ENCODE assay signal across 8 mouse cellular contexts in genomic region chr17:27554062-27554960, GRCm38 (mm10). TPM values are rescaled to one million over a fixed set of nuclear protein-coding genes. Genes with fewer than 3 reads are reported as not detected.
DNase-seq lines count a peak whose midpoint lies in the region; ATAC-seq and TF ChIP-seq lines count a peak whose summit lies in the region.

No protein-coding gene starts in this region.

- H3K79me2 ChIP-seq in liver, adult 2 months (ENCODE audit: control insufficient read depth, insufficient read depth, low read length): 0 out of 2 replicates have a peak, but pooled peaks cover 6% of the 10 kb centered on the region

- H3K36me3 ChIP-seq in liver, adult 2 months (ENCODE audit: control insufficient read depth, insufficient read depth, low read length): no peaks in the 10 kb centered on the region
- H3K36me3 ChIP-seq in embryonic facial prominence, embryonic 11.5 days (replicated peaks; ENCODE audit: control insufficient read depth, insufficient read depth, low read depth, low read length): no peaks in the 10 kb centered on the region
- no peaks in the 10 kb centered on the region for H3K36me3 ChIP-seq in intestine, embryonic 16.5 days (ENCODE audit: control insufficient read depth, insufficient read depth, low read length)
- H3K36me3 ChIP-seq in neural tube, embryonic 11.5 days (ENCODE audit: control insufficient read depth, insufficient read depth, low read length): no peaks in the 10 kb centered on the region

- TF ChIP-seq POLR2A in liver, adult 2 months (IDR thresholded peaks at IDR 0.05; ENCODE audit: extremely low read depth, insufficient read depth, low read length): no peak

- H3K9me3 ChIP-seq in embryonic facial prominence, embryonic 11.5 days (replicated peaks; ENCODE audit: control insufficient read depth, low read length): no peaks in the 10 kb centered on the region
- no peaks in the 10 kb centered on the region for H3K9me3 ChIP-seq in intestine, embryonic 16.5 days (ENCODE audit: control insufficient read depth, low read length)
- H3K9me3 ChIP-seq in neural tube, embryonic 11.5 days (ENCODE audit: control insufficient read depth, low read length): no peaks in the 10 kb centered on the region

- DNase-seq in liver, adult 2 months (ENCODE audit: extremely low read depth, low read depth, low spot score): peak; percentile 24
- no peak for DNase-seq in liver
- peak; percentile 53 for DNase-seq in embryonic facial prominence, embryonic 11.5 days (ENCODE audit: low spot score)
- no peak for DNase-seq in neural tube, embryonic 11.5 days (ENCODE audit: low spot score)
- no peak for DNase-seq in adrenal gland, postnatal 14 days
- DNase-seq in right cerebral cortex, postnatal 36 days (ENCODE audit: low spot score in 2 of 2): no peak
- no peak for DNase-seq in ovary, adult 18-20 months (ENCODE audit: low spot score)

- no peak overlapping the region for H3K4me3 ChIP-seq in liver, adult 2 months (ENCODE audit: insufficient read depth, low read depth, low read length)
- H3K4me3 ChIP-seq in embryonic facial prominence, embryonic 11.5 days (ENCODE audit: low read depth, low read length): peak overlapping the region; percentile 75
- peak overlapping the region; percentile 83 for H3K4me3 ChIP-seq in intestine, embryonic 16.5 days (ENCODE audit: low read length)
- H3K4me3 ChIP-seq in neural tube, embryonic 11.5 days (ENCODE audit: low read depth, low read length): peak overlapping the region; percentile 97

- H3K27me3 ChIP-seq in liver, adult 2 months (ENCODE audit: control insufficient read depth, insufficient read depth, low read length): no peaks in the 10 kb centered on the region
- H3K27me3 ChIP-seq in embryonic facial prominence, embryonic 11.5 days (ENCODE audit: control insufficient read depth, insufficient read depth, low read length): no peaks in the 10 kb centered on the region
- H3K27me3 ChIP-seq in intestine, embryonic 16.5 days (replicated peaks; ENCODE audit: control insufficient read depth, insufficient read depth, low read length): no peaks in the 10 kb centered on the region
- no peaks in the 10 kb centered on the region for H3K27me3 ChIP-seq in neural tube, embryonic 11.5 days (ENCODE audit: control insufficient read depth, insufficient read depth, low read length)

- peaks cover 5% of the 10 kb centered on the region for H3K4me1 ChIP-seq in liver, adult 2 months (ENCODE audit: control insufficient read depth, insufficient read depth, low read length)
- peaks cover 2% of the 10 kb centered on the region; the same call in 1 of the 2 replicates for H3K4me1 ChIP-seq in embryonic facial prominence, embryonic 11.5 days (ENCODE audit: control insufficient read depth, insufficient read depth, low read length)
- H3K4me1 ChIP-seq in intestine, embryonic 16.5 days (ENCODE audit: control insufficient read depth, insufficient read depth, low read length): peaks cover 26% of the 10 kb centered on the region
- H3K4me1 ChIP-seq in neural tube, embryonic 11.5 days (ENCODE audit: control insufficient read depth, insufficient read depth, low read length): peaks cover 28% of the 10 kb centered on the region

- ATAC-seq in embryonic facial prominence, embryonic 11.5 days (replicated peaks; ENCODE audit: insufficient number of reproducible peaks, low FRiP score, low TSS enrichment, low read depth): no peak
- ATAC-seq in intestine, embryonic 16.5 days: no peak
- no peak for ATAC-seq in neural tube, embryonic 11.5 days (ENCODE audit: insufficient read depth, low FRiP score, low TSS enrichment)

- peak overlapping the region; percentile 86 for H3K4me2 ChIP-seq in embryonic facial prominence, embryonic 11.5 days (ENCODE audit: low read depth, low read length)
- peak overlapping the region; percentile 90 for H3K4me2 ChIP-seq in intestine, embryonic 16.5 days (ENCODE audit: low read depth, low read length)
- peak overlapping the region; percentile 91 for H3K4me2 ChIP-seq in neural tube, embryonic 11.5 days (ENCODE audit: low read depth)

- no peak for TF ChIP-seq CTCF in liver, adult 2 months (IDR thresholded peaks at IDR 0.05; ENCODE audit: low read depth, low read length)

- H3K9ac ChIP-seq in liver, adult 2 months (ENCODE audit: low read depth, low read length): no peak overlapping the region
- H3K9ac ChIP-seq in embryonic facial prominence, embryonic 11.5 days (replicated peaks; ENCODE audit: low read length): peak overlapping the region; percentile 96
- peak overlapping the region; percentile 92 for H3K9ac ChIP-seq in intestine, embryonic 16.5 days (ENCODE audit: low read depth, low read length)
- H3K9ac ChIP-seq in neural tube, embryonic 11.5 days (ENCODE audit: low read length): peak overlapping the region; percentile 93

- no peak overlapping the region for H3K27ac ChIP-seq in liver, adult 2 months (replicated peaks; ENCODE audit: insufficient read depth, low read depth, low read length)
- H3K27ac ChIP-seq in embryonic facial prominence, embryonic 11.5 days (replicated peaks; ENCODE audit: low read depth, low read length): peak overlapping the region; percentile 99
- H3K27ac ChIP-seq in intestine, embryonic 16.5 days (ENCODE audit: low read length): peak overlapping the region; percentile 96
- H3K27ac ChIP-seq in neural tube, embryonic 11.5 days (ENCODE audit: low read depth, low read length): peak overlapping the region; percentile 97

- WGBS in liver, adult 2 months: 85% methylated on average over 20 of the region's 20 CpGs
- WGBS in embryonic facial prominence, embryonic 11.5 days: 36% methylated on average over 20 of the region's 20 CpGs
- 53% methylated on average over 20 of the region's 20 CpGs for WGBS in intestine, embryonic 16.5 days
- 38% methylated on average over 20 of the region's 20 CpGs for WGBS in neural tube, embryonic 11.5 days

RNA-seq across cellular contexts. Expression of gene Hmga1, which starts 2.0 kb away (rescaled TPM):
- 5.7 and 8.1 TPM in 2 replicates for total RNA-seq in liver, adult 2 months (2014; rRNA removed)
- polyA plus RNA-seq in liver, adult 2 months (2012; rRNA removed): 16.5 and 21.4 TPM in 2 replicates
- polyA plus RNA-seq in embryonic facial prominence, embryonic 11.5 days (2014; fragmentation: Nextera tagmentation; extraction: Ambion mirVana): 415 and 428 TPM in 2 replicates
- polyA plus RNA-seq in intestine, embryonic 16.5 days (2015; fragmentation: Nextera tagmentation; extraction: Ambion mirVana): 286 and 319 TPM in 2 replicates
- polyA plus RNA-seq in neural tube, embryonic 11.5 days (2014; fragmentation: Nextera tagmentation; extraction: Ambion mirVana): 425 and 456 TPM in 2 replicates
- total RNA-seq in adrenal gland, postnatal 14 days (2021): 17.4 and 27.0 TPM in 2 replicates

RNA-seq across cellular contexts. Expression of gene AI413582, which starts 11.2 kb away (rescaled TPM):
- total RNA-seq in liver, adult 2 months (2014; rRNA removed): 4.5 and 4.9 TPM in 2 replicates
- polyA plus RNA-seq in liver, adult 2 months (2012; rRNA removed): 11.3 and 12.9 TPM in 2 replicates
- polyA plus RNA-seq in embryonic facial prominence, embryonic 11.5 days (2014; fragmentation: Nextera tagmentation; extraction: Ambion mirVana): 13.3 and 16.7 TPM in 2 replicates
- polyA plus RNA-seq in intestine, embryonic 16.5 days (2015; fragmentation: Nextera tagmentation; extraction: Ambion mirVana): 39.7 and 46.7 TPM in 2 replicates
- polyA plus RNA-seq in neural tube, embryonic 11.5 days (2014; fragmentation: Nextera tagmentation; extraction: Ambion mirVana): 19.3 and 24.4 TPM in 2 replicates
- 10.9 and 19.7 TPM in 2 replicates for total RNA-seq in adrenal gland, postnatal 14 days (2021)

RNA-seq across cellular contexts. Expression of gene Grm4, which starts 33.1 kb away (rescaled TPM):
- total RNA-seq in liver, adult 2 months (2014; rRNA removed): 0.07 TPM in 1 of 2 replicates, not detected in the other
- polyA plus RNA-seq in liver, adult 2 months (2012; rRNA removed): not detected in 2 replicates
- polyA plus RNA-seq in embryonic facial prominence, embryonic 11.5 days (2014; fragmentation: Nextera tagmentation; extraction: Ambion mirVana): 0.49 and 0.88 TPM in 2 replicates
- 0.40 and 0.44 TPM in 2 replicates for polyA plus RNA-seq in intestine, embryonic 16.5 days (2015; fragmentation: Nextera tagmentation; extraction: Ambion mirVana)
- 1.8 and 2.5 TPM in 2 replicates for polyA plus RNA-seq in neural tube, embryonic 11.5 days (2014; fragmentation: Nextera tagmentation; extraction: Ambion mirVana)
- total RNA-seq in adrenal gland, postnatal 14 days (2021): 3.9 and 4.5 TPM in 2 replicates

Comparison
In these comparisons a context has a peak if more than half of its experiments do, and no peak if none do; other contexts are left out.
1. DNase-seq: peak in liver, adult 2 months (single experiment) and embryonic facial prominence, embryonic 11.5 days (single experiment); none in liver (single experiment), neural tube, embryonic 11.5 days (single experiment), adrenal gland, postnatal 14 days (single experiment), right cerebral cortex, postnatal 36 days (0 of 2) and ovary, adult 18-20 months (single experiment).
2. RNA of gene Hmga1, which starts 2.0 kb away (polyA plus RNA-seq): 425 to 456 TPM in neural tube, embryonic 11.5 days, 415 to 428 TPM in embryonic facial prominence, embryonic 11.5 days and 286 to 319 TPM in intestine, embryonic 16.5 days; 16.5 to 21.4 TPM in liver, adult 2 months; every median in the first group is over 10 times any median in the second.
3. Peak in every context shown above with its lines, with median percentiles within 50 percentile points of each other: H3K4me2 ChIP-seq.